Mouse (Mus musculus) embryo, embryonic 11 days (tissue): ENCODE measurements at regions not wholly inside any gene's neighbourhood (a gene's known extent, or its start where the extent isn't known, plus 50 kb on each side); places are given as distances from the start of the nearest gene placed in this dataset.
"Not testable (repeated sequence)": the region's sequence is repeated elsewhere in the genome, so short reads cannot be mapped to it uniquely, and the experiment has no call there.

ENCODE experiments used
- DNase-seq: peaks from one replicate; pipeline ENCODE4 v3.0.0-alpha.2; 2015

DNA sequence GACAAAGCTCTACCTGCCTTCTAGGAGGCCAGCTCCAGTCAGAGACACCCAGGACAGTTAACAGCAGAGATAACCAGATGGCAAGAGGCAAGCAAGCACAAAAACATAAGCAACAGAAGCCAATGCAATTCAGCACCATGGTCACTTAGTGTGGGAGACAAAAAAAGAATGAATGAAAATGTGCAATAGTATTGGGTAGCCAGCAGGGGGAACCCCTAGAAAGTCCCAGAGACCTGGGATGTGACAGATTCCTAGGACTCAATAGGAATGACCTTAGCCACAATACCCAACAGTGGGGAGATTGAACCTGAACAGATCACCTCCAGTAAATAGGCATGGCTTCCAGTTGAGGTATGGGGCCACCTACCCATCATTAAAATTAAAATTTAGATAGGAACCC is 409.0 kb upstream of the St6gal2 start:
- peak; percentile 5 for DNase-seq

DNA sequence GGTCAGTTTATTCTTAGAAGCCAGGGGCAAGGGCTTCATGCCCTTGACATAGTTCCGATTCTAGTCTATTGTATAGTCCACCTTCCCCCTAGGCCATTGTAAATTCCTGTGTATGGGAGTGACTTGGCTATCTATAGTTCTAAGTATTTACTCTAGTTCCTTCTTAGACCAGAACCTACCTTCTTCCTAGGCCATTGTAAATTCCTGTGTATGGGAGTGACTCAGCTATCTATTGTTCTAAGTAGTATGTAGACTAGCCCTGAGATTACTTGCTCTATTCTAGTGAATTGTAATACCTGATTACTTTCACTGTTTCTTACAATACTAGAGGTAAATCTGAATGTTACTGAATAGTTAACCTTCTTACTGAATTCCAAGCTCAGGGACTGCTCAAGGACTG is 405.0 kb upstream of the St6gal2 start:
- not testable (repeated sequence) for DNase-seq

DNA sequence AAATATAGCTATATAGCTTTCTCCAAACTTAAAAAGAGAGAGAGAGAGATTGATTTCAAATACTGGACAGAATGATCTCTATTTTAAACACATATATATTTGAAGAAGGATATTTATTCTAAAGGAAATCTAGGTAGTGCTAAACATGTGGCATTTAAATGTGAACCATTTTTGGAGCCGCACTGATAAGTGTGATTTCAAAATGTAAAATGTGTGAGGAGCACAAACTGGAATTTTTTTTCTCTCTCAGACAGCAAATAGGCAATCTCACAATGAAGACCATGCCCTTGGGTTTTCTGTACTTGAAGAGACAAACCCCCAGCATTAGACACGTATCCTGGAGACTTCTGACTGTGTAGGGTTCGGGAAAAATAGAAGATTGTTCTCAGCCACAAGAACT is 376.8 kb upstream of the St6gal2 start:
- DNase-seq, result no peak

DNA sequence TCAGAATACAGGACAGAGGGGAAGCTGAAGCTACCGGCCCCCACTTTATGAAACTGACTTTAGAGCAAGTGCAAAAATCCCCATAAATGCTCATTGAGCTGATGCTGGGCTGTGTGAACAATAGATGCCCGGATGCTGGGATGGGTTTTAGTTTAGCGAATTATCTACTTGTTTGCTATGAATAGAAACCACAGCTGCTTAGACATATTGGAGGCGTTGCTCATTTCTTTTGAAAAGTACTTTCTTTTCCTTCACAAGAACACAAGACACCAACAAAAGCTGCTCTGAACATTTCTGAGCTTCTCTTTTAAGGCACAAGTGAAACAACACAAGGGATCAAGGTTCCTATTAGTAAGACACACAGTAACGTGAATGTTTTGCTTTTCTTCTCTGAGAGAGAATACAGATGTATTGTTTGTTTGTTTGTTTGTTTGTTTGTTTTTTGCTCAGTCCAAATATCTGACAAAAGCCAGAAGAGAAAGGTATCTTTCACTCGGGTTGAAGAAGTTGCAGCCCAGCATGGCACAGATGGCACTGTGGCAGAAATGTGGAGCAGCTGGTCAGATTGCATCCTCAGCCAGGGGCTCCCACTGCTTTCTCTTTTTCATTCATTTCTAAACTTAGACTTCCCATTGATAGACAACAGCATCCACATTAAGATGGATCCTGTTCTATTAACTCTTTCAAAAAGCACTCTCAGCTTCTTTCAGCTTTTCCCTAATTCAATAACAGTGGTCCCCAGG is 361.7 kb upstream of the St6gal2 start:
- no peak for DNase-seq

DNA sequence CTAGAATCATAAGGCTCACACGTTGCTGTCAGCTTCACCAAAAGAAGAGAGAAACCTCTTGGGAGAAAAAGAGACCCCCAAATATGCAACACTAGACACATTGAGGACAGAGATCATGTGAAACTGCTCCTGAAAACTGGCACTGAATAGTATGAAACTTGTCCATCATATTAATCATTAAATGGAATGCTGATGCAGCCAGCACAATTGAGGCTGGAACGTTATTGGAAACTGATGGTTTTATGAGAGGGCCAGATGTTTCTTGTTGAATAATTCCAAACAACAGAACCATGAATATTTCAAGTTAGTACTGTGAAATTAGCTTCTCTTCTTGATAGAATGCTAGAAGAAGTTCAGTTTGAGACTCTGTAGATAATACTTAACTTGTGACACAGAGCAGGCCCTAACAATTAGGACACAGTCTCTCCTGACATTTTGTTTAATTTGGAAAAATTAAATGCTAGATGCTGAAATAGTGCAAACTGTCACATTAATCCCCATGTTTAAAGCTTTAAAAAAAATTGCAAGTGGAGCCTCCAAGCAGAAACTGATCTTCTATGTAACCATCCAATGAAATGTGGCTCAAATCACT is 354.4 kb upstream of the St6gal2 start:
- DNase-seq, result peak; percentile 12

DNA sequence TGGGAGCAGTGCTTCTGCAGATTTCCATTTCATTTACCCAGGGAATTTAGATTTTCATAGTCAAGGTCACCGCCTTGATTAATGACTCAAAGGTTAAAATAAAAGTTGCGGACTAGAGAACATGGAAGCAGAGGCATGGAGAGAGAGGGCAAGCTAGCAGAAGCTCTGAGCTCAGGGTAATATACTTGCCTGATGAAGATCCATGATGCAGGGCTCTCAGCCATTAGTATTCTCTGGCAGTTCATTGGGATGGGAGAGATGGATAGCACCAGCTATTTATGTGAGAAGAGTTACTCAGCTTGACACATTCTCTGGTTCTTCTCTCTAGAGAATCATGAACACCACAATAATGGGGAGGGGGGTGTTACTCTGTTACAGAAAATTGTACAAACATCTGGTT is 341.7 kb upstream of the St6gal2 start:
- no peak for DNase-seq

DNA sequence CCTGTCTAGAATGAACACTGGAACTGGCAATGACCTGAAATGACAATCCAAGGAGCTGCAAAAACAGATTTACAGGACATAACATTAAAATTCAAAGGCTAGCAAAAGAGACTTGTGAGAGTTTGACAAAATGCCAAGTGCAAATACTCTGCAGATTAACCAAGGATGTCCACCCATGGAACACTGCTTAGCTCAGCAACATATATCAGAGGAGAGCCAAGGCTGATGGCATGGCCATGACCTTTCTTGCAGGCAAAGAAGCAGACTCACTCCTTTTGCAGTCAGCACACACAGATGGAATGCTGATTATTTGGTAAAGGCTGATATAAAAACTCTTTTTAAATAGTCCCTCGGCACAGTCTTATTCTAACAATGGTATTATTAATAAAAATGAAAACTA is 320.3 kb upstream of the St6gal2 start:
- DNase-seq, result no peak

DNA sequence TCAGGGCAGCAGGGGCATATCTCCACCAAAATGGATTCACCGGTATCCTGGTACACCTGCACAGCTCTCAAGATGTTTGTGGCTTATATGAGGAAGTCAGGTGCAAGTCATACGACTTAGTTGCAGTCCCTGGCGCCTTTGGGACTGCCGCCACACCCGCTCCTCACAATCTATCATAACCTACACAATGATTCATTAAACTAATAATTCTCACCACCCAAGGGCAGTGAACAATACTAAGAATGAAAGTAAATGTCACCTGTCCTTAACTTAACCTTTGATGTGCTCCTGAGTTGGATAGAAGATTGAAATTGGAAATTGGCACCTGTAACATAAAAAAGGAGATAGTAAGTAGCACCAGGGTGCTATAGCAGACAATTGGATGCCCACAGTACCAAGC is 315.1 kb upstream of the St6gal2 start:
- DNase-seq, result not testable (repeated sequence)
